Mouse (Mus musculus) brain, embryonic 14.5 days (tissue): Measurements from ENCODE around the gene Ufsp1. TPM values are rescaled to one million over a fixed set of nuclear protein-coding genes. Genes with fewer than 3 reads are reported as not detected.

ENCODE experiments used
- DNase-seq: peaks from one replicate; pipeline ENCODE4 v3.0.0-alpha.2; 2011; ENCODE audit warnings: low read depth
- CTCF ChIP-seq: fragments of 200-500 bp; IDR thresholded peaks from 2 replicates; pipeline ENCODE4 v1.5.1; 2012; ENCODE audit warnings: inconsistent platforms, mild to moderate bottlenecking, moderate library complexity, borderline replicate concordance; ENCODE audit not compliant: insufficient read depth, insufficient read length; ENCODE audit errors: extremely low read depth
- POLR2A ChIP-seq: fragments of 200-500 bp; IDR thresholded peaks from 2 replicates; pipeline ENCODE4 v1.6.1; 2012; ENCODE audit warnings: mild to moderate bottlenecking, inconsistent platforms, borderline replicate concordance; ENCODE audit not compliant: poor library complexity, insufficient read depth, insufficient read length, severe bottlenecking; ENCODE audit errors: extremely low read depth
- polyA plus RNA-seq: library from polyadenylated mRNA; depleted of rRNA; stranded (reverse); fragments of >200 nt; gene quantifications from 2 replicates; pipeline ENCODE4 v1.2.3, GENCODE M21; 2012

The Ufsp1 gene
- polyA plus RNA-seq, 1 experiment: 11.9 TPM

- TF ChIP-seq CTCF (no peak), POLR2A (no peak)
- peak; percentile 74 for DNase-seq
These were observed 7.1 kb upstream of the Ufsp1 start, which contains the start of gene Ache for GRCm38 (mm10) chr5:137287032-137287952. TSS of gene Ache (plus strand) at chr5:137287519.

- peak; percentile 32 for DNase-seq
- TF ChIP-seq POLR2A (no peak), CTCF (no peak)
These were observed 6.3 kb upstream of the Ufsp1 start for GRCm38 (mm10) chr5:137287953-137288743.

GRCm38 (mm10) chr5:137288999-137289470, 5.4 kb upstream of the Ufsp1 start:
- TF ChIP-seq CTCF (peak; percentile 60; the same call in 1 of the 2 replicates), POLR2A (no peak)
- DNase-seq: peak; percentile 65

- no peak for DNase-seq
- TF ChIP-seq CTCF: no peak
- TF ChIP-seq POLR2A: no peak
These were observed 4.7 kb upstream of the Ufsp1 start for GRCm38 (mm10) chr5:137289591-137290365.

- DNase-seq: peak; percentile 40
- TF ChIP-seq CTCF (peak; percentile 40), POLR2A (no peak)
These were observed 3.8 kb upstream of the Ufsp1 start for GRCm38 (mm10) chr5:137290677-137291076.

- DNase-seq: no peak
- TF ChIP-seq POLR2A (no peak), CTCF (no peak)
These were observed 3.0 kb upstream of the Ufsp1 start for GRCm38 (mm10) chr5:137291381-137291926.

GRCm38 (mm10) chr5:137293282-137293681, 1.1 kb upstream of the Ufsp1 start:
- DNase-seq: peak; percentile 70
- TF ChIP-seq POLR2A: no peak
- TF ChIP-seq CTCF: peak; percentile 23; the same call in 1 of the 2 replicates

- DNase-seq: no peak
- TF ChIP-seq CTCF (no peak), POLR2A (no peak)
These were observed 290 bp downstream of the Ufsp1 start for GRCm38 (mm10) chr5:137294744-137295093.

- TF ChIP-seq POLR2A (no peak), CTCF (no peak)
- no peak for DNase-seq
These were observed 867 bp downstream of the Ufsp1 start for GRCm38 (mm10) chr5:137295296-137295695.

- no peak for TF ChIP-seq CTCF
- no peak for DNase-seq
These were observed 1.3 kb downstream of the Ufsp1 start for GRCm38 (mm10) chr5:137295712-137296111.

GRCm38 (mm10) chr5:137297126-137297525, 2.7 kb downstream of the Ufsp1 start:
- no peak for DNase-seq
- no peak for TF ChIP-seq POLR2A
- TF ChIP-seq CTCF: no peak

GRCm38 (mm10) chr5:137299240-137299639, 4.8 kb downstream of the Ufsp1 start:
- no peak for TF ChIP-seq CTCF
- TF ChIP-seq POLR2A: no peak
- DNase-seq: no peak
